Mouse (Mus musculus): ENCODE results near the gene Kcnj5. TPM values are rescaled to one million over a fixed set of nuclear protein-coding genes. Genes with fewer than 3 reads are reported as not detected.
A peak's percentile ranks its signal among the peaks of the same experiment; 100 is the strongest.

Kcnj5 gene
- polyA plus RNA-seq, 1 experiment from 2014 or later = 0.45 TPM

GRCm38 (mm10) chr9:32372202-32372601, 28.1 kb upstream of the Kcnj5 start, which contains the start of gene Kcnj1:
Kcnj1 (plus strand) TSS chr9:32372493.
- peaks cover 6% of the 10 kb centered on the region; the same call in 1 of the 2 replicates for H3K4me1 ChIP-seq (ENCODE audit: control insufficient read depth, insufficient read depth, low read length)
- no peak within 1 kb of the TSS for H3K4me3 ChIP-seq (replicated peaks; ENCODE audit: low read depth, low read length)
- ATAC-seq (ENCODE audit: low FRiP score, low TSS enrichment) (no peak), DNase-seq (no peak)
- no peak within 1 kb of the TSS for H3K27ac ChIP-seq (replicated peaks; ENCODE audit: low read depth, low read length)
- no peak within 1 kb of the TSS for H3K9ac ChIP-seq (replicated peaks; ENCODE audit: low read length)
- no peaks in the 10 kb centered on the region for H3K36me3 ChIP-seq (ENCODE audit: control insufficient read depth, insufficient read depth, low read length)
- H3K4me2 ChIP-seq (ENCODE audit: low read length) = no peak within 1 kb of the TSS
- H3K9me3 ChIP-seq (ENCODE audit: control insufficient read depth, low read length) = no peaks in the 10 kb centered on the region
- no peaks in the 10 kb centered on the region for H3K27me3 ChIP-seq (ENCODE audit: control insufficient read depth, insufficient read depth, low read length)
- 86% methylated on average over 6 of the region's 6 CpGs for WGBS

- no peaks in the 10 kb centered on the region for H3K36me3 ChIP-seq (ENCODE audit: control insufficient read depth, insufficient read depth, low read length)
- H3K9me3 ChIP-seq (ENCODE audit: control insufficient read depth, low read length) = no peaks in the 10 kb centered on the region
- 33% methylated on average over 6 of the region's 6 CpGs for WGBS
- no peak overlapping the region for H3K9ac ChIP-seq (replicated peaks; ENCODE audit: low read length)
- H3K4me2 ChIP-seq (ENCODE audit: low read length) = no peak overlapping the region
- no peak overlapping the region for H3K4me3 ChIP-seq (replicated peaks; ENCODE audit: low read depth, low read length)
- ATAC-seq (ENCODE audit: low FRiP score, low TSS enrichment) (no peak), DNase-seq (peak; percentile 31)
- peaks cover 6% of the 10 kb centered on the region; the same call in 1 of the 2 replicates for H3K4me1 ChIP-seq (ENCODE audit: control insufficient read depth, insufficient read depth, low read length)
- no peak overlapping the region for H3K27ac ChIP-seq (replicated peaks; ENCODE audit: low read depth, low read length)
- H3K27me3 ChIP-seq (ENCODE audit: control insufficient read depth, insufficient read depth, low read length) = no peaks in the 10 kb centered on the region
These were observed 25.2 kb upstream of the Kcnj5 start for GRCm38 (mm10) chr9:32369388-32369787.

GRCm38 (mm10) chr9:32368812-32369211, 24.7 kb upstream of the Kcnj5 start:
- H3K9ac ChIP-seq (replicated peaks; ENCODE audit: low read length) = no peak overlapping the region
- no peak for DNase-seq
- 35% methylated on average over 2 of the region's 2 CpGs for WGBS
- no peak overlapping the region for H3K27ac ChIP-seq (replicated peaks; ENCODE audit: low read depth, low read length)
- no peak overlapping the region for H3K4me2 ChIP-seq (ENCODE audit: low read length)
- ATAC-seq (ENCODE audit: low FRiP score, low TSS enrichment) = no peak
- no peaks in the 10 kb centered on the region for H3K9me3 ChIP-seq (ENCODE audit: control insufficient read depth, low read length)
- no peaks in the 10 kb centered on the region for H3K36me3 ChIP-seq (ENCODE audit: control insufficient read depth, insufficient read depth, low read length)
- no peaks in the 10 kb centered on the region for H3K27me3 ChIP-seq (ENCODE audit: control insufficient read depth, insufficient read depth, low read length)
- H3K4me3 ChIP-seq (replicated peaks; ENCODE audit: low read depth, low read length) = no peak overlapping the region
- H3K4me1 ChIP-seq (ENCODE audit: control insufficient read depth, insufficient read depth, low read length) = peaks cover 6% of the 10 kb centered on the region; the same call in 1 of the 2 replicates

GRCm38 (mm10) chr9:32360770-32361169, 16.6 kb upstream of the Kcnj5 start:
- 92% methylated on average over 1 of the region's 1 CpGs for WGBS
- Histone ChIP-seq H3K27ac (replicated peaks; ENCODE audit: low read depth, low read length) (no peak overlapping the region), H3K4me1 (ENCODE audit: control insufficient read depth, insufficient read depth, low read length) (no peaks in the 10 kb centered on the region), H3K36me3 (ENCODE audit: control insufficient read depth, insufficient read depth, low read length) (no peaks in the 10 kb centered on the region), H3K4me2 (ENCODE audit: low read length) (no peak overlapping the region), H3K9me3 (ENCODE audit: control insufficient read depth, low read length) (no peaks in the 10 kb centered on the region), H3K9ac (replicated peaks; ENCODE audit: low read length) (no peak overlapping the region), H3K4me3 (replicated peaks; ENCODE audit: low read depth, low read length) (no peak overlapping the region), H3K27me3 (ENCODE audit: control insufficient read depth, insufficient read depth, low read length) (no peaks in the 10 kb centered on the region)
- DNase-seq (no peak), ATAC-seq (ENCODE audit: low FRiP score, low TSS enrichment) (no peak)

- no peak overlapping the region for H3K9ac ChIP-seq (replicated peaks; ENCODE audit: low read length)
- no peaks in the 10 kb centered on the region for H3K36me3 ChIP-seq (ENCODE audit: control insufficient read depth, insufficient read depth, low read length)
- H3K4me1 ChIP-seq (ENCODE audit: control insufficient read depth, insufficient read depth, low read length) = peaks cover 4% of the 10 kb centered on the region; the same call in 1 of the 2 replicates
- H3K9me3 ChIP-seq (ENCODE audit: control insufficient read depth, low read length) = no peaks in the 10 kb centered on the region
- DNase-seq (peak; percentile 92), ATAC-seq (ENCODE audit: low FRiP score, low TSS enrichment) (no peak)
- peaks cover 7% of the 10 kb centered on the region; the same call in 1 of the 2 replicates for H3K27me3 ChIP-seq (ENCODE audit: control insufficient read depth, insufficient read depth, low read length)
- no peak overlapping the region for H3K27ac ChIP-seq (replicated peaks; ENCODE audit: low read depth, low read length)
- no peak overlapping the region for H3K4me3 ChIP-seq (replicated peaks; ENCODE audit: low read depth, low read length)
- 6% methylated on average over 6 of the region's 6 CpGs for WGBS
- no peak overlapping the region for H3K4me2 ChIP-seq (ENCODE audit: low read length)
These were observed 6.2 kb upstream of the Kcnj5 start for GRCm38 (mm10) chr9:32350332-32350731.

GRCm38 (mm10) chr9:32349344-32349743, 5.2 kb upstream of the Kcnj5 start:
- H3K9ac ChIP-seq (replicated peaks; ENCODE audit: low read length) = no peak overlapping the region
- DNase-seq = no peak
- 91% methylated on average over 10 of the region's 10 CpGs for whole genome bisulfite sequencing

GRCm38 (mm10) chr9:32348096-32348495, 3.9 kb upstream of the Kcnj5 start:
- ATAC-seq (ENCODE audit: low FRiP score, low TSS enrichment) = no peak
- H3K9me3 ChIP-seq (ENCODE audit: control insufficient read depth, low read length) = no peaks in the 10 kb centered on the region
- 66% methylated on average over 8 of the region's 8 CpGs for WGBS
- H3K9ac ChIP-seq (replicated peaks; ENCODE audit: low read length) = no peak overlapping the region
- H3K4me2 ChIP-seq (ENCODE audit: low read length) = no peak overlapping the region
- no peak overlapping the region for H3K27ac ChIP-seq (replicated peaks; ENCODE audit: low read depth, low read length)
- no peak overlapping the region for H3K4me3 ChIP-seq (replicated peaks; ENCODE audit: low read depth, low read length)
- H3K27me3 ChIP-seq (ENCODE audit: control insufficient read depth, insufficient read depth, low read length) = peaks cover 22% of the 10 kb centered on the region; the same call in 1 of the 2 replicates
- no peaks in the 10 kb centered on the region for H3K36me3 ChIP-seq (ENCODE audit: control insufficient read depth, insufficient read depth, low read length)
- no peak for DNase-seq
- H3K4me1 ChIP-seq (ENCODE audit: control insufficient read depth, insufficient read depth, low read length) = peaks cover 11% of the 10 kb centered on the region

More at GRCm38 (mm10) chr9:32349344-32349743, 5.2 kb upstream of the Kcnj5 start:
- peaks cover 10% of the 10 kb centered on the region; the same call in 1 of the 2 replicates for H3K27me3 ChIP-seq (ENCODE audit: control insufficient read depth, insufficient read depth, low read length)
- no peak for ATAC-seq (ENCODE audit: low FRiP score, low TSS enrichment)
- peaks cover 7% of the 10 kb centered on the region for H3K4me1 ChIP-seq (ENCODE audit: control insufficient read depth, insufficient read depth, low read length)
- H3K4me3 ChIP-seq (replicated peaks; ENCODE audit: low read depth, low read length) = no peak overlapping the region
- no peak overlapping the region for H3K4me2 ChIP-seq (ENCODE audit: low read length)
- no peaks in the 10 kb centered on the region for H3K36me3 ChIP-seq (ENCODE audit: control insufficient read depth, insufficient read depth, low read length)
- no peak overlapping the region for H3K27ac ChIP-seq (replicated peaks; ENCODE audit: low read depth, low read length)
- H3K9me3 ChIP-seq (ENCODE audit: control insufficient read depth, low read length) = no peaks in the 10 kb centered on the region

GRCm38 (mm10) chr9:32344489-32344888, 339 bp upstream of the Kcnj5 start:
- ATAC-seq (ENCODE audit: low FRiP score, low TSS enrichment) (0 out of 2 replicates have a peak, but pooled peaks have one; percentile 26), DNase-seq (peak; percentile 59)
- peaks cover 22% of the 10 kb centered on the region; the same call in 1 of the 2 replicates for H3K27me3 ChIP-seq (ENCODE audit: control insufficient read depth, insufficient read depth, low read length)
- 3% methylated on average over 21 of the region's 21 CpGs for WGBS
- H3K36me3 ChIP-seq (ENCODE audit: control insufficient read depth, insufficient read depth, low read length) = no peaks in the 10 kb centered on the region
- H3K4me3 ChIP-seq (replicated peaks; ENCODE audit: low read depth, low read length) = peak overlapping the region; percentile 37
- H3K4me1 ChIP-seq (ENCODE audit: control insufficient read depth, insufficient read depth, low read length) = peaks cover 11% of the 10 kb centered on the region
- peak overlapping the region; percentile 46 for H3K9ac ChIP-seq (replicated peaks; ENCODE audit: low read length)
- no peaks in the 10 kb centered on the region for H3K9me3 ChIP-seq (ENCODE audit: control insufficient read depth, low read length)
- peak overlapping the region; percentile 73 for H3K4me2 ChIP-seq (ENCODE audit: low read length)
- H3K27ac ChIP-seq (replicated peaks; ENCODE audit: low read depth, low read length) = no peak overlapping the region

- Histone ChIP-seq H3K36me3 (ENCODE audit: control insufficient read depth, insufficient read depth, low read length) (no peaks in the 10 kb centered on the region), H3K27me3 (ENCODE audit: control insufficient read depth, insufficient read depth, low read length) (peaks cover 22% of the 10 kb centered on the region; the same call in 1 of the 2 replicates), H3K4me3 (replicated peaks; ENCODE audit: low read depth, low read length) (no peak overlapping the region), H3K9ac (replicated peaks; ENCODE audit: low read length) (no peak overlapping the region), H3K9me3 (ENCODE audit: control insufficient read depth, low read length) (no peaks in the 10 kb centered on the region), H3K27ac (replicated peaks; ENCODE audit: low read depth, low read length) (no peak overlapping the region), H3K4me1 (ENCODE audit: control insufficient read depth, insufficient read depth, low read length) (peaks cover 16% of the 10 kb centered on the region), H3K4me2 (ENCODE audit: low read length) (no peak overlapping the region; the same call in 1 of the 2 replicates)
- DNase-seq = no peak
- WGBS = 11% methylated on average over 8 of the region's 8 CpGs
- no peak for ATAC-seq (ENCODE audit: low FRiP score, low TSS enrichment)
These were observed 1.2 kb downstream of the Kcnj5 start for GRCm38 (mm10) chr9:32342929-32343328.

Measured in midbrain, embryonic 14.5 days (tissue).